Comparison of ENCODE assay signal across 20 mouse cellular contexts in genomic region chr11:118885604-118886003, GRCm38 (mm10). TPM values are rescaled to one million over a fixed set of nuclear protein-coding genes. Genes with fewer than 3 reads are reported as not detected.
"Had no signal": no experiment of that assay in that cellular context is flagged by ENCODE, and none has a peak within 500 bp of the region (broad histone marks: within the 10 kb centered on the region; RNA-seq: fewer than 3 reads in every experiment).

No protein-coding gene starts in this region.

- ATAC-seq: liver, postnatal 0 days; lung, postnatal 0 days; midbrain, embryonic 13.5 days had no signal

- H3K9me3 ChIP-seq: kidney, embryonic 15.5 days; limb, embryonic 15.5 days; midbrain, embryonic 13.5 days; stomach, embryonic 15.5 days had no signal

- H3K36me3 ChIP-seq: kidney, embryonic 15.5 days; limb, embryonic 12.5 days; limb, embryonic 15.5 days; midbrain, embryonic 13.5 days; stomach, embryonic 15.5 days had no signal

- H3K4me1 ChIP-seq: limb, embryonic 15.5 days; stomach, embryonic 15.5 days had no signal

- H3K9ac ChIP-seq: kidney, embryonic 15.5 days; limb, embryonic 12.5 days; limb, embryonic 15.5 days; liver, embryonic 14.5 days; liver, postnatal 0 days; lung, embryonic 14.5 days; midbrain, embryonic 13.5 days; stomach, embryonic 15.5 days had no signal

- DNase-seq: kidney, adult 11 months; kidney, adult 8-10 months; kidney, postnatal 10 days; kidney, postnatal 36 days; left cerebral cortex, postnatal 4 days; liver, postnatal 0 days; lung, embryonic 14.5 days; retina, postnatal 1 day; spleen, adult 18-20 months; thymus, postnatal 25 days had no signal

- H3K4me2 ChIP-seq: kidney, embryonic 15.5 days; limb, embryonic 12.5 days; limb, embryonic 15.5 days; liver, embryonic 11.5 days; lung, embryonic 14.5 days; midbrain, embryonic 13.5 days; stomach, embryonic 15.5 days had no signal

- H3K4me3 ChIP-seq: kidney, embryonic 15.5 days; limb, embryonic 12.5 days; limb, embryonic 15.5 days; midbrain, embryonic 13.5 days; stomach, embryonic 15.5 days had no signal

- H3K27me3 ChIP-seq: limb, embryonic 15.5 days; midbrain, embryonic 13.5 days; stomach, embryonic 15.5 days had no signal

- H3K27ac ChIP-seq: kidney, embryonic 15.5 days; limb, embryonic 12.5 days; limb, embryonic 15.5 days; liver, embryonic 14.5 days; macrophage; midbrain, embryonic 13.5 days; stomach, embryonic 15.5 days had no signal

RNA-seq across cellular contexts. Expression of gene Rbfox3, which starts 25.8 kb away (rescaled TPM):
- total RNA-seq: megakaryocyte, adult 5-6 weeks had no signal
- polyA plus RNA-seq: macrophage had no signal
